Mouse (Mus musculus): ENCODE measurements around the gene Mcub.

Gene Mcub
- long read RNA-seq, experiment 1, transcript Mcub-201 (8 exons, 1,318 nt): major isoform, 15 of 21 reads
- long read RNA-seq, experiment 1, partial matches to known transcripts: 0 of 21 reads
- long read RNA-seq, experiment 1, other reads (novel, unspliced or antisense): 6 of 21 reads
- long read RNA-seq, experiment 2, transcript Mcub-201 (8 exons, 1,318 nt): major isoform, 24 of 28 reads
- long read RNA-seq, experiment 2, partial matches to known transcripts: 0 of 28 reads
- long read RNA-seq, experiment 2, other reads (novel, unspliced or antisense): 3 of 28 reads

DNA sequence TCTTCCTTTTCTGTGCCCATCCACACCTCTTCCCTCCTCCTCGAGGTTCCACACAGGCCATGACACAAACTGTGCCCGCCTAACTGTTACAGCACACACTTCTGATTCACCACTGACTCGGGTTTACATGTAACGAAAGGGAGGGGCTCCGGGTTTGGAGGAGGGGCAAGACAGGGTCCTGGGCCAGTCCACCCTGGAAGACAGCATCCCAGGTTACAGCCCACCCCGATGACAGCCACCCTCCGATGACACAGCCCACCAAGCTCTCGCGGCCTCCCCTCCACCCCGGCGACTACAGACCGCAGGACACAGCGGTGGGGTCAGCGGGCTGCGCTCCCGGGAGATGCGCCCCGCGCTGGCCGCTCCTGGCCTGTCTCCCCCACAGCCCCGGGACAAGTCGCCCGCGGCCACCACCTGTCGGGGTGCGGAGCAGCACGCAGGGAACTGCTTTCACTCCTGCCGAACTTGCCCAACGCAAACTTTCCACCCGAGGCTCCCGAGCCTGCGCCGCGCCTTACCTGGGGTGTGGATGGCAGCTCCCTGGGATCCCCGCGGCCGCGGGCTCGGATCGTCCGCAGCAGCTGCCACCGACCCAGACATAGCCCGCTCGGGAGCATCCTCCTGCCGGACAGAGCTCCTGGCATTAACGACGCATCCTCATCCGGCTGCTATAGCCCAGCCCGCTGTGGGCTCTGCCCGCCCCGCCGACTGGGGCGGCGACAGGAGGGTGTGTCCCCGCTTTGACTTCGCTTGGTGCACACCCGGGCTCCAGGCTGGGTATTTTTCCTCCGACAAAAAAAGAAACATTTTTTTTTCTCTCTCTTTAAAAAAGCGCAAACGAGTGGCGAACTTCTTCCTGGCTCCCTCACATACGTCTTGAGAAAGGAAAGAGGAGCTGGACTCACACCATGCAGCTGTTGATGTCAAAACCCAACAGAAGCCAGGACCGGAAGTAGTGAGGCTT is at the start of gene Mcub:
Gene Mcub, minus strand, starts transcription at position 775 of the 964 bp plus-strand sequence.
- intact Hi-C loops (cut with DNase I): no loop called here

DNA sequence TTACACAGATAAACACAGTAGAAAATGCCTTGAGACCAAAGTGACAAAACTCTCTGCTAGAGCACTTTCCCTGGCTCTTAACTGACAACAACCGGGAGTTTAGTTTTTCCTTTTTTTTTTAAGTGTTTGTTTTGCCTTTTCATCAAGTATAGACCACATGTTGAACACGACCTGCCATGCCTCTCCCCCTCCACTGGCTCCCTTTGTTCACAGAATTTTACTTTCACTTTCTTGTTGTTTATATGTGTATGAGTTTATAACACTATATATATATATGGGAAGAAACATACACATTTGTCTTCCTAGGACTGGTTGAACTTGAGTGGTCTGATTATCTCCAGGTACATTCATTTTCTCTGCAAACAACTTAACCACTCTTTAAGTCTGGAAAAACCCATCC is 42.9 kb upstream of the Mcub start:
- intact Hi-C loops (cut with DNase I): loop anchor here (5.0 kb wide), 1 partner anchor 49 kb away; the partner anchor contains the start of gene Sec24b

DNA sequence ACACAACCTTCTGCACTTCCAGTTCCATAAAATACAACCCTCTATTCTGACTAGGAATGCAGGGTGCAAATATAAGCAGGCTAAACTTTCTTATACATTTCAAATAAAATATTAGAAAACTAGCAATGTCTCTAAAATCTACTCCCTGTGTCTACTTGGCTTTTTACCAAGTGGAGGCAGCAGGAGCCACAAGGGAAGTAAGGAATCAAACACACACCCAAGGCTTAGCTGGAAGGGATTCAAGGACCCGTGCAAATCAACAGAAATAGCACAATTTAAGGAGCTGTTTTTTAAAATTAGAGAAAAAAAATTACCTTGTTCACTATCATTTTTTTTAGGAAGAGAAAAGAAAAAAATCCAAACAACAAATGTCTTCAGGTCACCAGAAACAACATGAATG is 41.2 kb upstream of the Mcub start:
- intact Hi-C loops (cut with DNase I): loop anchor here (5.0 kb wide), 1 partner anchor 51 kb away; the partner anchor contains the start of gene Sec24b

DNA sequence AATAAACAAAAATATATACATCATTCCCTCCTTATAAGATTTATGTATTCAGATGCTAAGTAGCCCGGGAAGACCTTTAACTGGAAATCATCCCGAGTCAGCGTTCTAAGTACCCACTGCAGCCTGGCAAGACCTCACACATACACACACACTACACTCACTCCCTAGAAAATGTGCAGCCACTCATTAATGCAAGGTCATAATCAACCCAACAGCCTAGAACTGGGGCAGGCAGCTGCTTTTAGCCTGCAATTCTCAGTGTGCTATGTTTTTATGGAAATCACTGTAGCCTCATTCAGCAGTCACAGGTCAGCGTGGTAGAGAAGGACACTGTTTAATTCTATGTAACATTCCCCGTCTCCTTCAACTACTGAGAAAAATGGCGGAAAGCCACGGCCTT is 36.1 kb upstream of the Mcub start:
- intact Hi-C loops (cut with DNase I): no loop called here

DNA sequence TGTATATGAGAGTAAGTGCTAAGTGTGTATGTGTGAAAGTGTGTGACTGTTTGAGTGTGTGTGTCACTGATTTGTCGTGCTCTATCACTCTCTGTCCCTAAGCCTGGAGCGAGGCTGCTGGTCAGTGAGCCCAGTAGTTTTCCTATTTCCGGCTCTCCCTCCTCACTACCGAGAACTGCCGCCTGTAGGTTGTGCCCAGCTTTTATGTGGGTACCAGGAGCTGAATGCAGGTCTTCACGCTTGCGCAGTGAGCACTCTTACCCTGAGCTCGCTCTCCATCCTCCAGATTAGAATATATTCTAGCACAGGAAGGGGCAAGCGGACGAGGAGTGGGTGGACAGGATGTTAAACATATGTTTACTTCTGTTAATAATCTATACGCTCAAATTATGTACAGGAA is 30.9 kb upstream of the Mcub start:
- intact Hi-C loops (cut with DNase I): no loop called here

DNA sequence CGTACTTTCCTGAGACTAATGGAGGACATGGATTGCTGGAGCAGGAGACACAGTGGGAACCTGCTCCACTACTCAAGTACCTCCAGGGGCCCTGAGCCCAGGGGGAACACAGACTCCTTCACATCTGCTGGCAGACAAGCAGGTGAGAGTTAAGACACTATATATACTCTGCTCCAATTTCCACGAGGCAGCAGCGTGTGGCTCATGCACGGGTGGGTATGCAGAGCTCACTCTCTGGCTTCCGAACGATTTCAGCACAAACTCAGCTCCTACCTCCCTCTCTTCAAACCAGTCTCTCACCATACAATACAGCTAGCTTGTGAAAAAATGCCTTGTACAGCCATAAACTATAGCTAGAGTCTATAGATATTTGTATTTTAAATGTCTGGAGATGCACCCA is 28.5 kb upstream of the Mcub start:
- intact Hi-C loops (cut with DNase I): loop anchor here (5.0 kb wide), 1 partner anchor 64 kb away; the partner anchor contains the start of gene Sec24b

DNA sequence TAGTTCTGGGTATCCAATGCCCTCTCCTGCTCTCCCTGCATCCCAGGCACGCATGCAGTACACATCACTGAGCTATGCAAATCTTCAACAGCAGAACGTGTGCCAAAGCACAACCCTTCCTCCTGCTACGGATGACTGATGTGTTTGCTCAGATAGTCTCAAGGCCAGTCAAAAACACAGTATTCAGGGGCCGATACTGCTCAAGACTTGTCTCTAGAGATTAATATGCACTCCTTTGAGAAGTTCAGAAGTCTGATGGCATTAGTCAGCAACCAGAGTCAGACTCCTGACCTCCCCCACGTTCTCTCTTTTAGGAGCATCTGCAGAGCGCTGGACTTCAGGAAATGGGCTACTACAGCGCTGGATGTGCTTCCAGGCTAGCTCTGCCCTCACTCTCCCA is 28.0 kb upstream of the Mcub start:
- intact Hi-C loops (cut with DNase I): loop anchor here (5.0 kb wide), 1 partner anchor 64 kb away; the partner anchor contains the start of gene Sec24b

DNA sequence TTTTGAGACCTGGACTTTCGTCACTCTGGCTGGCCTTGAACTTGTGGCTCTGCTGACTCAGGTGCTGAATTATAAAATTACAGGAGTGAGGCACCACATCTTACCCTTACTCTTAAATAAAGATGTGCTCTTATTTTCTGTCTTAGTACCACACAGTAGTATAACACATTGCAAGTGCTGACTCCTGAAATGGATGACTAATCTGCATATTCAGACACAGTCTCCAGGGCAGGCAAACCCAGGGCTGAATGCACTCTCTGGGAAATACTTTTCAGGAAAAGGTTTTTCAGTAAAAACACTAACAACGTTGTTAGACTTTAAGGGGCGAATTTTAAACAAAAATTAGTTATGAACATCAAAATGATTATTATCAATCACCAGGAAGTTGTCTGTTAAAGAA is 27.3 kb upstream of the Mcub start:
- intact Hi-C loops (cut with DNase I): loop anchor here (5.0 kb wide), 1 partner anchor 65 kb away; the partner anchor contains the start of gene Sec24b

DNA sequence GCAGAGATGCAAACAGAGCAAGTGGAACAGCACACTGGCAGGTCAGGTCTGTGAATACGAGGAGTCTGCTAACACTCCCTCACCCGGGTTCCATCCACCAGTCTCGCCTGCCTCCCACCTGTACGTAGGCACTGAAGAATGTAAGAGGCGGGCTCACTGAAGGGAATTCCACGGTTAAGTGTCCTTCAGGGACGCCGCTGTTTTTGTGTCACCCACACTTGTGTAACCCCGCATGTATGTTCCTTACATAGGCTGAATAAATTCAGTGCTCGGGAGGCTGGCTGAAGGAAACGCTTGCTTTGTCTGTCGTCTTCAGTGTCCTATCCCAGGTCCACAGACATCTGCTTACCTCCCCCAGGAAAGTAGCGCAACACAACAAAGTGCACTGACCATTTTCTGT is 17.3 kb upstream of the Mcub start:
- intact Hi-C loops (cut with DNase I): loop anchor here (5.0 kb wide), 1 partner anchor 90 kb away; no protein-coding TSS in a partner anchor

DNA sequence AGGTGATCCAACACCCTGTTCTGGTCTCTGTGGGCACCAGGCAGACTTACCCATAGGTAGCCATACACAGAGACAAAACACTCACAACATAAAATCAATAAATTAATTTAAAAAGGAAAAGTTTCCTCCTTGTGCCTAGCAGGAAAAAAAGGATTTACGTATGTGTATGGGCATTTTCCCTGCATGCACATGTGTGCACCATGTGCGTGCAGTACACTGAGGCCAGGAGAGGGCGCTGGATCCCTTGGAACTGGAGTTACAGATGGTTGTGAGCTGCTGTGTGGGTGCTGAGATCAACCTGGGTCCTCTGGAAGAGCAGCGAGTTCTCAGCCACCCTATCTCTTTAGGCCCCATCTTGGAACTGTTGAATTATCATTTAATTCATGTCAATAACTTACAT is 15.3 kb upstream of the Mcub start:
- intact Hi-C loops (cut with DNase I): loop anchor here (5.0 kb wide), 1 partner anchor 92 kb away; no protein-coding TSS in a partner anchor

DNA sequence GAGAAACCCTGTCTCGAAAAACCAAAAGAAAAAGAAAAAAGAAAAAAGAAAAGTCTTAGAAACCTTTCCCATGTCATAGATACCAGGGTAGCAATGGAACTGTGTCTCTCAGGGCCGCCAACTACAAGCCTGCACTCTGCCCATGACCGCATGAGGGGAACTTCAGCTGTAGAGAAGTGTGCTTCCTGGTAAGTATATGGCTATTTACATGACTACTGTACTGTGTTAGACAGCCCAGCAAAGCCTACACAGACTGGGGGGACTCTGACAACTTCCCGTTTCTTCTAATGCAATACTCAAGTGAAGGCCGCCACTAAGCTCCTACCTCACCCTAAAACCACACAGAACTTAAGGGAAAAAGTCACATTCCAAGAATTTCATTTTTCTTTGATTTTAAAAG is 14.8 kb upstream of the Mcub start:
- intact Hi-C loops (cut with DNase I): loop anchor here (5.0 kb wide), 2 partner anchors 67 to 93 kb away; no protein-coding TSS in a partner anchor

DNA sequence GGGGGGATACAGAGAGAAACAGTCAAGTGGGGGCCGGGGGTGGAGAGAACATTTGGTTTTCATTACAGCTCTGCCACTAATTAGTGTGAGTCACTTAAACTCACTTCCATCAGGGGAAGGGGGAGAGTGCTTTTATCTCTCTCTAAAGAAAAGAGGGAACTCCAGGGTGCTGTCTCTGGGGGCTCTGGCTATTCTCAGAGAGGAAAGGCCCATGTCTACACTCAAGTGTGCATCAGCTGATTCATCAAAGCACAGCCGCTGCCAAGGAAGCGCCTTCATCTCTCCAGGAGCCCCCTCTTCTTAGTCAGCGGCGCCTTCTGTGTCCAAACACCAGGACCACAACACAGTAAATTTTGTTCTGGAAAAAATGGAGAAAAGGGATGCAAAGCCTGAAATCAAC is 12.3 kb upstream of the Mcub start:
- intact Hi-C loops (cut with DNase I): loop anchor here (5.0 kb wide), 1 partner anchor 65 kb away; no protein-coding TSS in a partner anchor

DNA sequence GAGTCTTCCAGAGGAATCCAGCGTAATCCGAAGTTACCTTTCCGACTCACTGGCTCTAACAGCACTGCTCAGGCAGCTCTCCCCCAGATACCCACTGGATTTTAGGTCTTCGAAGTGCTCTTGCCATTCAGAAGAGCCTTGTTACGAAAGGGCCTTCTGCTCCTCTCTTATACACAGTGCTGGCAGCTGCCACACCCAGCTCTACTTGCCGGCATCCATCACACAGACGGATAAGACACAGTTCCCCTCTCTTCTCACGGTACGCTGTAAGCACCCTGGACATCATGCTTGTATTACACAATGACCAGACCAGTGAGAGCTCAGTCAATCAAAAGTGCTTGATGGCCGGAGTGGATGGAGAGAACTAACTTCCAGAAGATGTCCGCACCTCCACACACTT is 11.8 kb upstream of the Mcub start:
- intact Hi-C loops (cut with DNase I): loop anchor here (5.0 kb wide), 1 partner anchor 64 kb away; no protein-coding TSS in a partner anchor

DNA sequence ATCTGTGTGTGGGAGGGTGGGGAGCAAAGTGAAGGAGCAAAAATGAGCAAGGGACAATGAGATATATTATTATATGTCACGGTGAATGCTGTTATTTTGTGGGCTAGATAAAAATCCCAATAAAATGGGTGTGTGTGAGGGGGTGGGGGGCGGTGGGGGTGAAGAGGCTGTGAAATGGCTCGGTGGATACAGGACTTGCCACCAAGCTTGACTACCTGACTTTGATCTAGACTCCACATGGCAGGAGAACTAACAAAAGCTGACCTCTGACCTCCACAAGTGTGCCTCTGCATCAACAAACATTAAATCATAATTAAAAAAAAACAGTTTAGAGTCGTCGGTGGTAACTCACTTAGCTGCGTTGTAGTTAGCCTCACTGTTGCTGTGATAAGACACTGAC is 9.5 kb upstream of the Mcub start:
- intact Hi-C loops (cut with DNase I): no loop called here

DNA sequence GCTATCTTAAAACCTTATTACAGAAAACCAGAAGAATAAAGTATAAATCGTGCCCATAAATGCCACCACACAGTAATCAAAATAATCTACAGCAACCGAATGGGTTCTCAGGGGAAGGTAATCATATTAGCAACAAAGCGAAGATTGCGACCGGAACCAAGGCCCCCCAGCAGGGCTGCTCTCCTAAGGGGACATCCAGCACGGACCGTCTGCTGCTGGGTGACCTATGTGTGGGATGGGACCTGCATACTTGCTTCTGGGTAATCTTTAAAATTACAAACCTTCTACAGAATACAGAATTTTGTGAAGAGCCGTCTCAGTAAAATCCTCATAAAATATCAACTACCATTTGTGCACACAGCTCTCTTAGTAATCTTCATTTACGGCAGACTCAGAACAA is 8.7 kb upstream of the Mcub start:
- intact Hi-C loops (cut with DNase I): no loop called here

DNA sequence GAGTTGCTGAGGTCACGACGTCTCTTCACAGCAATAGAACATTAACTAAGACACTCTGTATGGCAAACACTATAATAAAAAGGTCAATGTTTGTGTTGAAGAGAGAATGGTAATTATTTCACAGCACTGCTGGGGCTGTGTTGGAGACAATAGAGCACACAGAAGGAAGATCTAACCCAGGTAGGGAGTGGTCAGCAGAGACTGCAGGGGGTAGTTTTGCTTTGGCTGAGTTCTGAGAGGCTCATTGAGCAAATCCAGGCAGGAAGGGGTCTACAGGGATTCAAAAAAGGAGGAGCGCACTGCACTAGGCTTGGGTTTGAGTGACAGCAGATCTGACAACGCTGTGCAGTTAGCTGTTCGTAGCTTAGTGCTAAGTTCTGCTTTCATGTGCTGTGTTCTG is 6.3 kb upstream of the Mcub start:
- intact Hi-C loops (cut with DNase I): no loop called here

DNA sequence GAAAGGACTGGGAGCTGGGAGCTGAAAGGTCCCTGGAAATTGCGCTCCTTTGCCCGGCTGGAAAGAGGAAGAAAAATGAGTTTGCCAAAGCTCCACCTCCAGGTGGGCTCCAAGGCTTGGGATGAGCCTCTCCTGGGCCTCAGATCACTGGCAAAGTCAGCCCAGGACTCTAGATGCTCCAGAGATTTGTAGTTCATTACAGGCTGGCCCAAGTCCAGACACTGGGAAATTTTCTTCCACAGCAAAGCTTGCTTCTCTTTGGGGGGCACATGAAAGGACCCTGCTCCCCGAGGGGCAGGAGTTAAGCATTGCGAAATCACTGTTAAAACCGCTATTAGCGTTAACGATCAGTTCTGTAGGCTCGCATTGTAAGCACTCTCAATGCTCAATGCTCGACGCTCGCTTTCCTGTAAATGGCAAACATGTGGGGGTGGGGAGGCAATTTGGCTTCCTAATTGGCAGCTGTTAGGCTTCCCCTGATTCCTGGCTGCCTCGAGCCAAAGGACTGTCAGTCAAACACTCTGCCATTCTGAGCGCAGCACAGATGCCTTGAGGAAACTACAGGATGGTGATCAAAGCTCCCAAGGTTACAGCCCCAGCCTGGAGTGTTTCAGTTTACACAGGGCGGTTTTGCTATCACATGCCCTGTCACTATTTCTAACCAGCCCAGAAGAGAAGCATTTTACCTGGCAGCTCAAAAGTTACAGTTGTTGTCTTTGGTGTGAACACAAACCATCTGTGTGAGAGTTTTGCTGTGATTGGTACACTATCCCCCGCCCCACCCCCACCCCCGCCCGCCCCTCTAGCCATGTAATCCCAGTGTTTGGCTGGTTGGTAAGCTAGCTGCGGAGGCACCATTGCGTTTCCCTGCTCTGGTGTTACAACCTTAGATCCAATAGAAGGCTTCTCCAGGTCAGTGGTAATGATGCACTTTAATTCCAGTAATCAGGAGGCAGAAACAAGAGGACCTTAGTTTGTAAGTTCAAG is 816 bp upstream of the Mcub start:
- intact Hi-C loops (cut with DNase I): no loop called here

DNA sequence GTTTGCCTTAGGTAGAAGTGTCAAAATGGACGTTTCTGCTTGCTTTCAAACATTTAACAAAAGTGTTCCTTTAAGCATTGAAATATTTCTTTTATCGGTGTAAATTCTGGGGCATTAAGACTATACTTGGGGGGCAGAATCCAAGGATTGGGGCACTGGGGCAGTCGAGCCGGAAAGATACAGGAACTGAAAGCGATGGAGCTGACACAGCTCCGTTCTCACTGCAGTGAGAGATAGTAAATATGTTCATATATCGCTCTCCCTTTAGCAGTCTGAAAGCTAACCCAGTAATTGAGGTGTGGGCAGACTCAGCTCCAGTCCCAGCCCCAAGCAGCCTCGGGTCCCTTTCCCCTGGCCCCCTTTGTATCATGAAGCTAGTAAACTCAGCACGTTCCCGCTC is 975 bp downstream of the Mcub start:
- intact Hi-C loops (cut with DNase I): no loop called here

DNA sequence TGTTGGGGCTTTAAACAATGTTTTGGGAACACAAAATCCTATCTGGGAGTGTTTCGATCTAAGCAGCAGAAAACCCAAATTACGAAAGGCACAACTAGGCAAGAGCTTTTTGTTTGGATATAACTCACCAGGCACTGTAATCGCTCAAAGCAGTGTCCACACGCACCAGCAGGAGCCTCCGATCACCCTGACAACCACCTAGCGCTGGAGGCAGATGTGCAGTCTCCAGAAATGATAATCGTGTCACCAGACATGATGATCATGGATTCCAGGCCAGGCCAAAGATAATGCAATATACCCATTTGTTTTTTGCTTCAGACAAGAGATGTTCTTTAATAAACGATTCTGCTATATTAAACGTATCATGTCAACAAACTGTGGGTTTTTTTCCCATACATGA is 2.1 kb downstream of the Mcub start:
- intact Hi-C loops (cut with DNase I): no loop called here

DNA sequence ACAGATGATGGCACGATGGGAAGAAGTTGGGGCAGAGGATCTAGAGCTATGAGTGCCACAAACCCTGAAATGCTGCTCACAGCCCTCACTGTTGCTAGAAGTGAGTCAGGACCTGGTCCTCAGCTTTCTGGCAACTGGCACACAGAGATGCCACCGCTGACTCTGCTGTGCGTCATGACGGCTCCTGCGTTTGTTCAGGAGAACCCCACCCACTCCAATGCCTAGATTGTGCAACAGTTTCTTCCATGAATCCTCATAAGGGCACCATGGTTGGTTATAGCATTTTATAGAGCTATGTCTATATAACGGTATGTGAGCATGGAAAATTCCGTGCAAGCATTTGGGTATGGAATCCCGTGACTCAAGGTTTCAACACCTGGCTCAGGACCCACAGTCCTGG is 5.3 kb downstream of the Mcub start:
- intact Hi-C loops (cut with DNase I): no loop called here

DNA sequence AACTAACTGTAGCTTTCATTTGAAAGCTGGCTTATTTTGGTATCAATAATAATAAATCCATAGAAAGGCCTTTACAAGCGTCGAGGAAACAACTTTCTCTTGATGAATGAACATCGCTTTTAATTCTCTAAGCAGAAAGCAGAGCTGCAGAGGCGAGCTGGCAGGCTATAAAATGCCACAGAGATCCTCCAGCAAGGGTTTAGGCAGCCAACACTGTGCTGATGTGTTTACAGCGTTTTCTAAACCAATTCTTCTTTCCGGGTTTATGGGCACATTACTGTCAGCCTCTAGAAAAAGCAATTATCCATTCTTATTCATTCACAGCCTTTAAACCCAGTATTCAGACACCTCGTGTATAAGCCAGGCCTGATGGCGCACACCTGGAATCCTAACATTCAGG is 7.5 kb downstream of the Mcub start:
- intact Hi-C loops (cut with DNase I): no loop called here

Measured in adrenal gland (tissue).